Mouse (Mus musculus) heart, adult 2 months (tissue): ENCODE results near the gene Sorbs1. TPM values are rescaled to one million over a fixed set of nuclear protein-coding genes. Genes with fewer than 3 reads are reported as not detected.

Experiments used
- DNase-seq, 2 experiments: peaks; one replicate each; pipeline ENCODE4 v3.0.0; 2021
- H3K27ac ChIP-seq: fragments of 200-600 bp; 2 replicates; pipeline ENCODE4 v1.8.1; 2022
- H3K27me3 ChIP-seq: fragments of 200-500 bp; 2 replicates; pipeline ENCODE4 v1.6.1; 2012; ENCODE audit warnings: mild to moderate bottlenecking, low read length, inconsistent platforms, mixed read lengths; ENCODE audit not compliant: control insufficient read depth, insufficient read depth
- H3K36me3 ChIP-seq: fragments of 200-500 bp; 2 replicates; pipeline ENCODE4 v1.6.1; 2012; ENCODE audit warnings: low read length, inconsistent platforms; ENCODE audit not compliant: control insufficient read depth, insufficient read depth
- H3K4me1 ChIP-seq: fragments of 200-500 bp; 2 replicates; pipeline ENCODE4 v1.6.1; 2011; ENCODE audit warnings: low read length; ENCODE audit not compliant: control insufficient read depth, insufficient read depth
- H3K4me3 ChIP-seq: fragments of 200-600 bp; 2 replicates; pipeline ENCODE4 v1.8.1; 2022
- H3K79me2 ChIP-seq: fragments of 200-500 bp; replicated peaks from 2 replicates; pipeline ENCODE4 v1.6.1; 2012; ENCODE audit warnings: mild to moderate bottlenecking, inconsistent platforms, low read length, moderate library complexity, mixed read lengths; ENCODE audit not compliant: control insufficient read depth, insufficient read depth
- H3K9ac ChIP-seq: fragments of 200-500 bp; 2 replicates; pipeline ENCODE4 v1.6.1; 2012; ENCODE audit warnings: low read depth, mild to moderate bottlenecking, control low read depth, inconsistent platforms, low read length, mixed read lengths
- CTCF ChIP-seq: fragments of 200-600 bp; IDR thresholded peaks from 2 replicates; pipeline ENCODE4 v1.8.1; 2022; ENCODE audit warnings: antibody characterized with exemption, mild to moderate bottlenecking, moderate library complexity
- EP300 ChIP-seq: fragments of 200-500 bp; IDR thresholded peaks from 2 replicates; pipeline ENCODE4 v1.6.1; 2011; ENCODE audit warnings: low read depth, low read length, control low read depth; ENCODE audit not compliant: insufficient read depth
- POLR2A ChIP-seq: fragments of 200-500 bp; IDR thresholded peaks from 2 replicates; pipeline ENCODE4 v1.6.1; 2011; ENCODE audit warnings: mild to moderate bottlenecking, low read depth, low read length, control low read depth; ENCODE audit not compliant: insufficient read depth
- WGBS: fragments of 180-500 bp; shearing (Covaris S2); methylation state at CpG from one replicate; pipeline ENCODE4 v1.1.7; 2018; 5-methylcytosine and 5-hydroxymethylcytosine counted together
- intact Hi-C: fragments of 180-260 bp; cut with DNase I; formaldehyde crosslinking; loops from one replicate; pipeline ENCODE4 v1.15.1; 2025
- polyA plus RNA-seq: library from polyadenylated mRNA; depleted of rRNA; stranded (reverse); fragments of >200 nt; gene quantifications from 2 replicates; pipeline ENCODE4 v1.2.3, GENCODE M21; 2012
- total RNA-seq, 2 experiments: library from RNA; stranded (reverse); gene quantifications; 2 replicates each; pipeline ENCODE4 v1.2.3; 2021

The Sorbs1 gene
- total and polyA plus RNA-seq, 3 experiments, result 185 to 971 (median 638) TPM

DNA sequence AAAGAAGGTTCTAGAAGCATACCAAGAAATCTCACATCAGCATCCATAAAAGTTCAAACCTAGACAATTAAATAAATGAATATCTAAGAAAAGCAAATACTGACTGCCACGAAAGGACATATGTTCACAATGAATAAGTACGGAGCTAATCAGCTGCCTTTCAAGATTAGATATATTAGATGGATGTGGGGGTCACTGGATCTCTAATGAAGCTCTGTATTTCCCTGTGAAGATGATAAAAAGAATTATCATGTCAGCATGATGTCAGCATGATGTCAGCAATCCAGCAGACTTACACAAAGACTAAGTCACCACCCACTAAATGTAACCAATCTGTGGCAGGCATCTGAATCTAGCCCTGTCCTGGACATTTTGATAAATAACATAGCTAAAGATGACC, 77.8 kb downstream of the Sorbs1 start:
- no peak for TF ChIP-seq POLR2A
- TF ChIP-seq CTCF, result no peak
- TF ChIP-seq EP300, result no peak
- H3K79me2 ChIP-seq, result no peaks in the 10 kb centered on the region
- peaks cover 45% of the 10 kb centered on the region for H3K4me1 ChIP-seq
- H3K36me3 ChIP-seq, result peaks cover 45% of the 10 kb centered on the region
- H3K27me3 ChIP-seq, result no peaks in the 10 kb centered on the region
- H3K9ac ChIP-seq, result no peak overlapping the region
- intact Hi-C loops, result loop anchor here (2.0 kb wide), 1 partner anchor 55 kb away; no protein-coding TSS in a partner anchor
- no peak for DNase-seq
- 89% methylated on average over 2 of the region's 2 CpGs for WGBS
- H3K27ac ChIP-seq, result peak overlapping the region; percentile 80
- H3K4me3 ChIP-seq, result no peak overlapping the region

DNA sequence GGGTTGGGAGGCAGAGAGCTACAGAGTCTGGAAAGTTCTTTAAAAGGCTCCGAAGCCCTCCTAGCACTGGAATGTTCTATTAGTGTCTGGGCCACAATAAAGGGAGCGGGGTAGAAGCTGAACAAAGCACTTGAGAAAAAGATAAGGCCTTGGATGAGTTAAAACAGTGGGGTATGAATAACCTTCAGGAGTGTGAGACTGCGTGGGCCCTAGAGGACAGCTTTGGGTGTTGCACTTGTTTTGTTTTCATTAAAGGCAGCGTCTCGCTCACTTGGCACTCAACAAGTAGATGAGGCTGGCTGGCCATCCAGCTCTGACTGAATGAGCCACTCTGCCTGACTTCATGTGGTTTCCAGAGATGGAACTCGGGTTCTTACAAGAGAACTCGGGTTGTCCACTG, 78.5 kb downstream of the Sorbs1 start:
- Histone ChIP-seq H3K27ac (peak overlapping the region; percentile 80), H3K27me3 (no peaks in the 10 kb centered on the region), H3K4me3 (no peak overlapping the region), H3K36me3 (peaks cover 49% of the 10 kb centered on the region), H3K9ac (no peak overlapping the region), H3K4me1 (peaks cover 48% of the 10 kb centered on the region), H3K79me2 (no peaks in the 10 kb centered on the region)
- TF ChIP-seq POLR2A (0 out of 2 replicates have a peak, but pooled peaks have one; percentile 25), EP300 (peak; percentile 68), CTCF (peak; percentile 60)
- DNase-seq, result peak in 1 of 2 experiments; percentile 76
- intact Hi-C loops, result no loop called here
- WGBS, result 37% methylated on average over 7 of the region's 7 CpGs

DNA sequence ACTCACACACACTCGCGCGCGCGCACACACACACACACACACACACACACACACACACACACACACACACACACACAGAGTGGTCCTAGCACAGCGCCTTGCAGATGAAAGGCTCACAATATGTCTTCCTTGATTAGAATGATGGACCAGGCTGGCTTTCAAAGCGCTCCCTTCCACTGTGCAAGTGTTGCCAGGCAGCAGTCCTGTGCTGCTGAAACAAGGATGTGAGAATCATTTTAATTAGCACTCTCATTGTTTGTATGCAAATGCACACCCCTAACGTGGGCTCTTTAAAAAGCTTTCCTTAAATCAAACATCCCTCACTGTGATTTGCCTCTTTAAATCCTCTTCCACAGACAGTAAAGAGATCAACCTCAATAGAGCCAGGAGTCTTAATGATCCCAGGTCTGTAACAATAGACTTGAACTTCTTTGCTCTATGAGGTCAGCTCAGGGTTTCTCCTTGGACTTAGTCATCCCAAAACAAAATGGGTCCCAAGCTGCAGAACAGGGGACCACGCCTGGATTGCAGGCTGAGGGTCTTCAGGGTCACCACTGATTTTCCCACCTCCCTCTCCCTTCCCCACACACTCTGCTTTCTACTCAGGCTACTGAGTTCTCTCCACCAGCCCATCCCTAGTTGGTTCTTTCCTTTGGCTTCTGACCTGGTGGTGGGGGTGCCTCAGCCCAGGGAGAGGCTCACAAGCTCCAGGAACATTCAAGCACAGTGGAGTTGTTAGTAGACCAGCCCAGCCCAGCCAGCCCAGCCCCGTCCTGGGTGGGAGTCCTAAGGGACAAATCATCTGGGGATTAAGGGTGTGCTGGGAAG, 79.3 kb downstream of the Sorbs1 start:
- intact Hi-C loops, result no loop called here
- Histone ChIP-seq H3K9ac (peak overlapping the region; percentile 24), H3K4me1 (peaks cover 50% of the 10 kb centered on the region), H3K27me3 (no peaks in the 10 kb centered on the region), H3K36me3 (peaks cover 52% of the 10 kb centered on the region), H3K27ac (peak overlapping the region; percentile 80), H3K79me2 (peaks cover 2% of the 10 kb centered on the region), H3K4me3 (no peak overlapping the region)
- no peak for TF ChIP-seq POLR2A
- no peak for TF ChIP-seq CTCF
- TF ChIP-seq EP300, result no peak
- 78% methylated on average over 10 of the region's 10 CpGs for WGBS
- no peak for DNase-seq

DNA sequence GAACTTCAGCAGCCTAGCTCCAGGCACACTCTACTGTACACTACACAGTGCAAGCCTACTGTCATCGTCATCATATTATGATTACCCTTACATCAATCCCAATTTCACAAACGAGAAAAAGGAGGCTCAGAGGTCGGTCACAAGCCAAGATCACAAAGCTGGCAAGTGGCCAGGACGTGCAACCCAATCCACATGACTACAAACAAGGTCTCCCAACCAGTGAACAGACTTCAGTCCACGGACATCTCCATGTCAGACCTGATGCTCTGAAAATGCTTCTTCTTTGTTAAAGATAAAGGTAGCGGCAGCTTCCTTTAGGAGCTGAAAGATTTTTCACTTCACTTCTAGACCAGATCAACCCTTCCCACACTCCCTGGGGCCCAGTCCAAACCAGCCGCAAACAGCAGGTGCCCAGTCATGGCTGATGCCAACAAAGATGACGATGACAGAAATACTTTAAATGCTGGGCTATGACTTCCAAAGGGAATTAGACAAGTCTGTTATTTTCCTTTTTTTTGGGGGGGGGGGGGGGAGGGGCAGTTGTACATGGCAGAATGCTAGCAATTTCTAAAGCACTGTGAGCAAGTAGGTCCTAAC, 80.2 kb downstream of the Sorbs1 start:
- H3K9ac ChIP-seq, result no peak overlapping the region
- peaks cover 51% of the 10 kb centered on the region for H3K4me1 ChIP-seq
- no peak overlapping the region for H3K4me3 ChIP-seq
- no peak for TF ChIP-seq CTCF
- TF ChIP-seq EP300, result no peak
- TF ChIP-seq POLR2A, result no peak
- H3K27ac ChIP-seq, result peak overlapping the region; percentile 88
- no peak for DNase-seq
- peaks cover 4% of the 10 kb centered on the region for H3K79me2 ChIP-seq
- H3K36me3 ChIP-seq, result peaks cover 56% of the 10 kb centered on the region
- intact Hi-C loops, result loop anchor here (2.0 kb wide), 1 partner anchor 39 kb away; no protein-coding TSS in a partner anchor
- WGBS, result 43% methylated on average over 8 of the region's 8 CpGs
- no peaks in the 10 kb centered on the region for H3K27me3 ChIP-seq

DNA sequence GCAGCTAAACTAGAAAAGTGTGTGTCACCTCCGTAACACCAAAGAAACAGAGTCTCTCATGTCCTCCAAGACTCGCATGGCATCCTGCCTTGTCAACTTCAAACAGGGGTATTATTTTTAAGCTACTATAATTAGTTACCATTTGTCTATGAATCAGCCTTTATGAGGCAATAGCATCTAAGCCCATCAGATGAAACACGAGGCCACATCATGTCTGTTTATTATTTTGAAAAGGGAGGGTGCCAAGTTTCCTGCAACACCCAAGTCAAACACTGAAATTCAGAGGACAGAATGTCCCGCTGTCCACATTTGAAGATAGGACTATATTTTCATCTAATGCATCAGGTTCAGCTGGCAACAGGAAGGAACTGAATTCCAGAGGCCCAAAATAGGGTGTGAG, 81.6 kb downstream of the Sorbs1 start:
- Histone ChIP-seq H3K79me2 (peaks cover 4% of the 10 kb centered on the region), H3K27me3 (no peaks in the 10 kb centered on the region), H3K4me1 (peaks cover 42% of the 10 kb centered on the region), H3K4me3 (no peak overlapping the region), H3K9ac (no peak overlapping the region), H3K27ac (peak overlapping the region; percentile 88), H3K36me3 (peaks cover 56% of the 10 kb centered on the region)
- intact Hi-C loops, result loop anchor here (2.0 kb wide), 1 partner anchor 37 kb away; no protein-coding TSS in a partner anchor
- 11% methylated on average over 4 of the region's 4 CpGs for WGBS
- no peak for TF ChIP-seq CTCF
- TF ChIP-seq EP300, result 0 out of 2 replicates have a peak, but pooled peaks have one; percentile 35
- 0 out of 2 replicates have a peak, but pooled peaks have one; percentile 20 for TF ChIP-seq POLR2A
- DNase-seq, result peak in 1 of 2 experiments; percentile 70
